Mouse (Mus musculus) embryo, embryonic 11.5 days (tissue): Measurements from ENCODE around the gene Gm20914.
"Not testable (repeated sequence)": the region's sequence is repeated elsewhere in the genome, so short reads cannot be mapped to it uniquely, and the experiment has no call there.

Source experiments
- DNase-seq: peaks from one replicate; pipeline ENCODE4 v3.0.0-alpha.2; 2012; ENCODE audit warnings: low read depth, low spot score

Gene Gm20914

DNA sequence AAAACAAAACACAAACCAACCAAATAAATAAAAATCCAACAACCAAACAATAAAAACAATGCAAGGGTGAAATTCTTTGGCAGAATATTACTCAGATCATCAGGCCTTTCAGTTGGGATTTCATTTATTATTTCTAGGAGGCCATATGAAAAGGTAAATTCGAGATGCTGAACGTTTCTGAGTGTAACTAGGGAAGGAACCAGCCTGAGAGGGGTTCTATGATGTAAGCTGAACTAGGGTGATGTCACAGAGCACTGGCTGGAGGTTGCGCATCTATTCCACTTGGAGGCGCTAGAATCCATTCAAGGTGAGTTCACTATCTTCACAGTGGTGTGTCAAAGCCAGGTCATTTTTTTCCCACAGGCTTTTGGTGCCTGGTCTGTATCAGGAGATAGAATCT, at the start of gene Gm20914:
Gene Gm20914, plus strand, starts transcription at position 301 of the 400 bp plus-strand sequence.
- not testable (repeated sequence) for DNase-seq
